Mouse (Mus musculus) erythroblast, embryonic 14.5 days (primary cell): ENCODE results near the gene Mzt1.

Source experiments
- GATA1 ChIP-seq: IDR thresholded peaks from 2 replicates; pipeline ENCODE4 v1.6.1; 2012; ENCODE audit warnings: low read length, inconsistent platforms, mixed read lengths
- TAL1 ChIP-seq: IDR thresholded peaks from 3 replicates; pipeline ENCODE4 v1.6.1; 2012; ENCODE audit warnings: low read length, inconsistent platforms, mixed read lengths

- TF ChIP-seq GATA1 (no peak), TAL1 (no peak)
Observed at GRCm38 (mm10) chr14:99046031-99046781, at the start of gene Mzt1, which contains the start of gene Bora.
